Mouse (Mus musculus) limb, embryonic 12.5 days (tissue): ENCODE data around the gene Tln1. TPM values are rescaled to one million over a fixed set of nuclear protein-coding genes. Genes with fewer than 3 reads are reported as not detected.
"Not testable (repeated sequence)": the region's sequence is repeated elsewhere in the genome, so short reads cannot be mapped to it uniquely, and the experiment has no call there.

ENCODE experiments used
- ATAC-seq: fragments of 200-750 bp; cut with Nextera tagmentation; 2 replicates; pipeline ENCODE4 v1.8.0; 2017; ENCODE audit warnings: low read depth, moderate TSS enrichment; ENCODE audit not compliant: insufficient number of reproducible peaks, insufficient read depth, low FRiP score, low TSS enrichment
- H3K27ac ChIP-seq: fragments of 300-500 bp; sonication (generic); 2 replicates; pipeline ENCODE4 v1.5.1; 2016; ENCODE audit warnings: mild to moderate bottlenecking, moderate library complexity
- H3K27me3 ChIP-seq: fragments of 300-500 bp; sonication (generic); 2 replicates; pipeline ENCODE4 v1.6.1; 2016; ENCODE audit warnings: mild to moderate bottlenecking, moderate library complexity
- H3K36me3 ChIP-seq: fragments of 300-500 bp; sonication (generic); 2 replicates; pipeline ENCODE4 v1.6.1; 2016; ENCODE audit warnings: mild to moderate bottlenecking, moderate library complexity
- H3K4me1 ChIP-seq: fragments of 300-500 bp; sonication (generic); replicated peaks from 2 replicates; pipeline ENCODE4 v1.6.1; 2016
- H3K4me2 ChIP-seq: fragments of 300-500 bp; sonication (generic); 2 replicates; pipeline ENCODE4 v1.6.1; 2016; ENCODE audit warnings: mild to moderate bottlenecking, moderate library complexity
- H3K4me3 ChIP-seq: fragments of 300-500 bp; sonication (generic); replicated peaks from 2 replicates; pipeline ENCODE4 v1.5.1; 2016; ENCODE audit warnings: mild to moderate bottlenecking
- H3K9ac ChIP-seq: fragments of 300-500 bp; sonication (generic); replicated peaks from 2 replicates; pipeline ENCODE4 v1.6.1; 2016; ENCODE audit warnings: mild to moderate bottlenecking, moderate library complexity
- H3K9me3 ChIP-seq: fragments of 300-500 bp; sonication (generic); 2 replicates; pipeline ENCODE4 v1.6.1; 2016; ENCODE audit warnings: mild to moderate bottlenecking, moderate library complexity
- WGBS: fragments of 180-500 bp; shearing (Covaris S2); methylation state at CpG from one replicate; pipeline ENCODE4 v1.1.7; 2016; 5-methylcytosine and 5-hydroxymethylcytosine counted together
- polyA plus RNA-seq: library from polyadenylated mRNA; unstranded; fragments of >200 nt; fragmentation: Nextera tagmentation; extraction: Ambion mirVana; gene quantifications from 2 replicates; pipeline ENCODE4 v1.2.1, GENCODE M21; 2016

The Tln1 gene
- polyA plus RNA-seq, 1 experiment from 2014 or later = 62.2 TPM

DNA sequence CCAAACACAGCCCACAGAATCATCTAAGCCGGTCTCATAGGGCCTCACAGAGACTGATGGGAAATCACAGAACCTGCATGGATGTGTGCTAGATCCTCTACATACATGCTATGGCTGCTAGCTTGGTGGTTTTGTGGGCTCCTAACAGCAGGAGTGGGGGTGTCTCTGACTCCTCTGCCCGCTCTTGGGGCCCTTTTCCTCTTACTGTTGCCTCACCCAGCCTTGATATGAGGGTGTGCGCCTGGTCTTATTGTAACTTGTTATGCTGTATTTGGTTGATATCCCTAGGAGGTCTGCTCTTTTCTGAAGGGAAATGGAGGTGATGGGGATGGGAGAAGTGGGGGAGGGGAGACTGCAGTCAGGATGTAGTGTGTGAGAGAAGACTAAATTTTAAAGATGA, 72.9 kb downstream of the Tln1 start:
- ATAC-seq = no peak
- H3K4me1 ChIP-seq = peaks cover 7% of the 10 kb centered on the region
- no peaks in the 10 kb centered on the region for H3K36me3 ChIP-seq
- no peak overlapping the region for H3K27ac ChIP-seq
- H3K4me2 ChIP-seq = no peak overlapping the region
- H3K9ac ChIP-seq = no peak overlapping the region
- no peak overlapping the region for H3K4me3 ChIP-seq
- 92% methylated on average over 3 of the region's 3 CpGs for WGBS
- no peaks in the 10 kb centered on the region for H3K27me3 ChIP-seq
- H3K9me3 ChIP-seq = peaks cover 3% of the 10 kb centered on the region; the same call in 1 of the 2 replicates

DNA sequence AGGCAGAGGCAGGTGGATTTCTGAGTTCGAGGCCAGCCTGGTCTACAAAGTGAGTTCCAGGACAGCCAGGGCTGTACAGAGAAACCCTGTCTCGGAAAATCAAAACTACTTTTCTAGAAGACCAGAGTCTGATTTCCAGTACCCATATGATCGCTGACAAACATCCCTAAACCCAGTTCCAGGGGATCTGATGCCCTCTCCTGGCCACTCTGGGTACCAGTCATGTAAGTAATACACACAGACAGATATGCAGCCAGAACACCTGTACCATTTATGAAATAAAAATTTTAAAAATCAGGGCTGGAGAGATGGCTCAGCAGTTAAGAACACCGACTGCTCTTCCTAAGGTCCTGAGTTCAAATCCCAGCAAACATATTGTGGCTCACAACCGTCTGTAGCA, 76.8 kb downstream of the Tln1 start:
- not testable (repeated sequence) for H3K4me2 ChIP-seq, H3K36me3 ChIP-seq, H3K27me3 ChIP-seq, H3K9ac ChIP-seq, H3K9me3 ChIP-seq, H3K27ac ChIP-seq, ATAC-seq, H3K4me1 ChIP-seq, H3K4me3 ChIP-seq
- WGBS = 87% methylated on average over 5 of the region's 5 CpGs

DNA sequence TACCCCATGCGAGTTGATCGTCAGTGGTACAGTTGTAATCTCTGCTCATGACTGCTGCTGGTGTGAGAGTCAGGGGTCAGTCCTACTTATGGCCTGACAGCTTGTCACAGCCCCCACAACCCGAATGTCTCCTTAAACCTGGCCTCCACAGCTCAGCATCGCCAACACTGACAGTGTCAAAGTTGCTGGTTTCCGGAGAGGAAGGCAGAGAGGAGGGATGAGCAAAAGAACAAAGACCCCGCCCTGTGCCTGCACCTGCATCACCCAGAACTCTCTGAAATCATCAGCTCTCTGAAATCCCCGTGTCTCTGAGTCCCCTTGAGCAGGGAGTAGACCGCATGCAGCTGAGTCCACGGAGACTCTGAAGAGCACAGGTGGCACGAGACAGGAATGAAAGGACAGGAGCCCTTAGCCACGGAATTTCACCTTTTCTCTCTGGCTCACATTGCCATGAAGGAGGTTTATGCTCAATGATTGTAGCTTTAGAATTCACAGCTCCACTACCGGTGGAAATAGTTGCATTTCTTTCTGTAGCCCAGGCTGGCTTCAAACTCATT, 78.9 kb downstream of the Tln1 start, which contains the start of gene Sit1:
TSS of gene Sit1 (minus strand) at position 200 of the 557 bp plus-strand sequence.
- Histone ChIP-seq H3K36me3 (no peaks in the 10 kb centered on the region), H3K27me3 (no peaks in the 10 kb centered on the region), H3K9me3 (no peaks in the 10 kb centered on the region), H3K4me1 (no peaks in the 10 kb centered on the region), H3K9ac (no peak within 1 kb of the TSS), H3K4me3 (no peak within 1 kb of the TSS), H3K4me2 (no peak within 1 kb of the TSS), H3K27ac (no peak within 1 kb of the TSS)
- 58% methylated on average over 12 of the region's 12 CpGs for WGBS
- ATAC-seq = no peak

DNA sequence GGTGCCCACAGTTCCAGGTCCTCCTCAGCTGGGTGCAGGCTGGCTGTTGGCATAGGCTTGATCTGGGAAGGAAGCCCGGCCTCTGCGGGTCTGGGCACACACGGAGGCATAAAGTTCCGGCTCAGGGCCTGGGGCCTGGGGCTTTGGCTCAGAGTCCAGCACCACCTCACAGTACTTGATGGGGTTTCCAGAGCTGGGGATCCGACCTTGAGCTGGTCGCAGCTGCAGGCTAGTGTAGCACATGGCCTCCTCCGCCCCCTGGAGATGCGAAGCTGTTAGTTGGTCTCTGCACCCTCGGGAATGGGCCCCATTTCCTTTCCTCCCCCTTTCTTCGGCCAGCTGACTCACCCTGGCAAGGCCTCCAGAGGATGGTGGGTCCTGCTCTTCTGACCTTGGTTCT, 79.9 kb downstream of the Tln1 start:
- Histone ChIP-seq H3K4me3 (no peak overlapping the region), H3K27ac (no peak overlapping the region), H3K4me1 (no peaks in the 10 kb centered on the region), H3K9ac (no peak overlapping the region), H3K4me2 (no peak overlapping the region), H3K9me3 (no peaks in the 10 kb centered on the region), H3K36me3 (no peaks in the 10 kb centered on the region), H3K27me3 (no peaks in the 10 kb centered on the region)
- 70% methylated on average over 10 of the region's 10 CpGs for WGBS
- ATAC-seq = no peak

GRCm38 (mm10) chr4:43481894-43482456, 80.5 kb downstream of the Tln1 start:
- H3K27me3 ChIP-seq = no peaks in the 10 kb centered on the region
- 79% methylated on average over 7 of the region's 7 CpGs for whole genome bisulfite sequencing
- H3K9me3 ChIP-seq = no peaks in the 10 kb centered on the region
- ATAC-seq = no peak
- H3K27ac ChIP-seq = no peak overlapping the region
- no peak overlapping the region for H3K4me2 ChIP-seq
- no peak overlapping the region for H3K4me3 ChIP-seq
- H3K9ac ChIP-seq = no peak overlapping the region
- H3K36me3 ChIP-seq = no peaks in the 10 kb centered on the region
- no peaks in the 10 kb centered on the region for H3K4me1 ChIP-seq

Other genes starting within 250 kb of the Tln1 start
- 8.0 and 14.3 TPM in 2 replicates for gene Rusc2, start 180.7 kb downstream of the Tln1 start, polyA plus RNA-seq
- 0.24 TPM in 1 of 2 replicates, not detected in the other for gene Fam166b, start 133.6 kb downstream of the Tln1 start, polyA plus RNA-seq
- 13.3 TPM in 2 replicates for gene Tesk1, start 120.8 kb downstream of the Tln1 start, polyA plus RNA-seq
- 2.7 and 3.5 TPM in 2 replicates for gene Cd72, start 108.1 kb downstream of the Tln1 start, polyA plus RNA-seq
- gene Sit1, start 79.0 kb downstream of the Tln1 start, polyA plus RNA-seq = not detected in 2 replicates
- 62.0 and 63.8 TPM in 2 replicates for gene Ccdc107, start 69.8 kb downstream of the Tln1 start, polyA plus RNA-seq
- gene Arhgef39, start 63.0 kb downstream of the Tln1 start, polyA plus RNA-seq = 44.8 and 46.4 TPM in 2 replicates
- 1.1 and 1.3 TPM in 2 replicates for gene Car9, start 55.7 kb downstream of the Tln1 start, polyA plus RNA-seq
- 215 and 216 TPM in 2 replicates for gene Tpm2, start 38.9 kb downstream of the Tln1 start, polyA plus RNA-seq
- gene Creb3, start 359 bp downstream of the Tln1 start, polyA plus RNA-seq = 42.0 and 44.5 TPM in 2 replicates
- 36.6 and 42.5 TPM in 2 replicates for gene Rgp1, start 16.0 kb upstream of the Tln1 start, polyA plus RNA-seq
- gene Gba2, start 16.2 kb upstream of the Tln1 start, polyA plus RNA-seq = 32.0 and 34.7 TPM in 2 replicates
- gene Msmp, start 21.8 kb upstream of the Tln1 start, polyA plus RNA-seq = 2.1 TPM in 1 of 2 replicates, not detected in the other
- gene Npr2, start 69.2 kb upstream of the Tln1 start, polyA plus RNA-seq = 14.4 and 17.9 TPM in 2 replicates
- gene Spag8, start 90.9 kb upstream of the Tln1 start, polyA plus RNA-seq = 0.95 and 0.99 TPM in 2 replicates
- gene Hint2, start 93.8 kb upstream of the Tln1 start, polyA plus RNA-seq = 78.7 and 87.6 TPM in 2 replicates
- gene Tmem8b, start 106.3 kb upstream of the Tln1 start, polyA plus RNA-seq = 5.6 and 6.6 TPM in 2 replicates
- 2.8 and 3.6 TPM in 2 replicates for gene Fam221b, start 106.5 kb upstream of the Tln1 start, polyA plus RNA-seq
- gene Olfr70, start 138.1 kb upstream of the Tln1 start, polyA plus RNA-seq = 0.08 TPM in 1 of 2 replicates, not detected in the other
- not detected in 2 replicates for gene Olfr71, start 147.6 kb upstream of the Tln1 start, polyA plus RNA-seq
- gene Hrct1, start 164.5 kb upstream of the Tln1 start, polyA plus RNA-seq = 0.38 and 0.72 TPM in 2 replicates
- gene Spaar, start 167.3 kb upstream of the Tln1 start, polyA plus RNA-seq = 0.20 and 0.28 TPM in 2 replicates
- gene Olfr159, start 208.3 kb upstream of the Tln1 start, polyA plus RNA-seq = not detected in 2 replicates